Mouse (Mus musculus) CH12.LX (cell line): ENCODE results near the gene Klk9.

Source experiments
- CHD1 ChIP-seq: IDR thresholded peaks from 2 replicates; pipeline ENCODE4 v1.6.1; 2012; ENCODE audit warnings: low read depth, low read length, improper control_type of control experiment, inconsistent platforms
- CTCF ChIP-seq, 2 experiments: IDR thresholded peaks in 1 of 2; conservative IDR thresholded peaks in 1 of 2; 2 replicates each; pipeline ENCODE4 v1.5.1; 2011 to 2012; ENCODE audit warnings: low read depth in 2 of 2, low read length in 2 of 2, improper control_type of control experiment in 1 of 2, inconsistent platforms in 1 of 2, mild to moderate bottlenecking in 1 of 2, moderate library complexity in 1 of 2
- MAX ChIP-seq: IDR thresholded peaks from 2 replicates; pipeline ENCODE4 v1.6.1; 2011; ENCODE audit warnings: low read length, improper control_type of control experiment
- POLR2A ChIP-seq: IDR thresholded peaks from 2 replicates; pipeline ENCODE4 v1.6.1; 2011; ENCODE audit warnings: low read depth, mild to moderate bottlenecking, improper control_type of control experiment, low read length
- ZKSCAN1 ChIP-seq: IDR thresholded peaks from 2 replicates; pipeline ENCODE4 v1.6.1; 2012; ENCODE audit warnings: low read depth, inconsistent platforms, low read length, improper control_type of control experiment, borderline replicate concordance

DNA sequence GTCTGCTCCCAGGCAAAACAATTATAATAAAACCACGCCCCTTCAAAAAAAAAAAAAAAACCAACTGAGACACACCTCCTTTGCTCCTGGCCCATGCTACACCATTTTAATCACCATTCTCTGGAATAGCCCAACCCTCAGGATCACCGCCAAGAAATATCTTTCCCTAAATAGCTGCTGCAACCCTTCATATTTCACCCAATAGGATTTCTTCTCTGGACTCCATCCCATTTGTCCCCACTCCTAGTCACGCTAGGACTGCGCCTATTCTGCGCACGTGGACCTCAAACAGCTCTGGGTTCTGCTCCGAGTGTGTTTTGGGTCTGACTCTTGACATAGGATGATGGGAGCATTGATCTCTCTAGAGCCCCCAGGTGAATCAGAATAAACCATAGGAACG, 4.7 kb downstream of the Klk9 start:
- TF ChIP-seq ZKSCAN1 (no peak), MAX (no peak), POLR2A (no peak), CTCF (conservative IDR thresholded peaks at IDR 0.05 in 1 of 2, IDR thresholded peaks at IDR 0.05 in 1 of 2; ENCODE audit: low read depth in 2 of 2, low read length in 2 of 2) (no peak), CHD1 (no peak)
